Mouse (Mus musculus) intestine, embryonic 16.5 days (tissue): ENCODE measurements around the gene Cldn12. TPM values are rescaled to one million over a fixed set of nuclear protein-coding genes. Genes with fewer than 3 reads are reported as not detected.

Experiments
- ATAC-seq: fragments of 200-750 bp; cut with Nextera tagmentation; 2 replicates; pipeline ENCODE4 v1.8.0; 2017; ENCODE audit warnings: moderate TSS enrichment, moderate library complexity
- H3K27ac ChIP-seq: fragments of 300-500 bp; sonication (generic); 2 replicates; pipeline ENCODE4 v1.5.1; 2014; ENCODE audit warnings: mild to moderate bottlenecking, low read length
- H3K27me3 ChIP-seq: fragments of 300-500 bp; sonication (generic); replicated peaks from 2 replicates; pipeline ENCODE4 v1.6.1; 2014; ENCODE audit warnings: low read length, control low read depth, mixed read lengths; ENCODE audit not compliant: control insufficient read depth, insufficient read depth
- H3K36me3 ChIP-seq: fragments of 300-500 bp; sonication (generic); 2 replicates; pipeline ENCODE4 v1.6.1; 2014; ENCODE audit warnings: low read length, control low read depth; ENCODE audit not compliant: control insufficient read depth, insufficient read depth
- H3K4me1 ChIP-seq: fragments of 300-500 bp; sonication (generic); 2 replicates; pipeline ENCODE4 v1.6.1; 2014; ENCODE audit warnings: low read length, control low read depth, mixed read lengths; ENCODE audit not compliant: control insufficient read depth, insufficient read depth
- H3K4me2 ChIP-seq: fragments of 300-500 bp; sonication (generic); 2 replicates; pipeline ENCODE4 v1.6.1; 2014; ENCODE audit warnings: low read depth, low read length, control low read depth
- H3K4me3 ChIP-seq: fragments of 300-500 bp; sonication (generic); 2 replicates; pipeline ENCODE4 v1.5.1; 2014; ENCODE audit warnings: mild to moderate bottlenecking, low read length
- H3K9ac ChIP-seq: fragments of 300-500 bp; sonication (generic); 2 replicates; pipeline ENCODE4 v1.6.1; 2014; ENCODE audit warnings: low read depth, low read length
- H3K9me3 ChIP-seq: fragments of 300-500 bp; sonication (generic); 2 replicates; pipeline ENCODE4 v1.6.1; 2016; ENCODE audit warnings: low read length, control low read depth; ENCODE audit not compliant: control insufficient read depth
- WGBS: fragments of 180-500 bp; shearing (Covaris S2); extraction: QIAGEN DNeasy Blood & Tissue Kit; methylation state at CpG from one replicate; pipeline ENCODE4 v1.1.7; 2014; 5-methylcytosine and 5-hydroxymethylcytosine counted together
- polyA plus RNA-seq: library from polyadenylated mRNA; unstranded; fragments of >200 nt; fragmentation: Nextera tagmentation; extraction: Ambion mirVana; gene quantifications from 2 replicates; pipeline ENCODE4 v1.2.1, GENCODE M21; 2015

The Cldn12 gene
- polyA plus RNA-seq, 1 experiment from 2014 or later: 27.6 TPM

GRCm38 (mm10) chr5:5476133-5476532 is 38.6 kb downstream of the Cldn12 start:
- Histone ChIP-seq H3K27me3 (no peaks in the 10 kb centered on the region), H3K27ac (no peak overlapping the region), H3K4me1 (no peaks in the 10 kb centered on the region), H3K36me3 (no peaks in the 10 kb centered on the region), H3K4me3 (no peak overlapping the region), H3K9ac (no peak overlapping the region), H3K9me3 (no peaks in the 10 kb centered on the region), H3K4me2 (no peak overlapping the region)
- no peak for ATAC-seq
- 76% methylated on average over 4 of the region's 4 CpGs for WGBS

DNA sequence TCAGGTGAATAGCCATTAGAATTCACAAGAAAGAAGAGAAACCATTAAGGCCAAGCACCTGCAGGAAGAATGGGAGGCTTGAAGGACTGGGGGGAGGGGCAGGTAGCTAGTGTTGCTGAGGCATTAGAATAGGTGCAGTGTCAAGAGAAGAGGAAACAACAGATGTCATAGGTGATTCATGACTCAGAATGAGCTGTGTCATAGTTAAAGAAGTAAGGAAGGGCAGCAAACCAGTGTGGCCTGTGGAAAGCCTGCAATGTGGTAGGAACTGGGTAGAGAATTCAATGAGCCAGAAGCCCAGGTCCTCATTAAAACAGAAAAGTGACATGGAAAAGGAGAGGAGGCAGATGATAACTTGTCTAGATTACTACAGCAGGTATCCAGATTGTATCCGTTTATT is 49.5 kb downstream of the Cldn12 start:
- H3K36me3 ChIP-seq: no peaks in the 10 kb centered on the region
- H3K9ac ChIP-seq: no peak overlapping the region
- 75% methylated on average over 1 of the region's 1 CpGs for WGBS
- H3K27ac ChIP-seq: no peak overlapping the region
- no peak overlapping the region for H3K4me2 ChIP-seq
- no peak for ATAC-seq
- no peaks in the 10 kb centered on the region for H3K27me3 ChIP-seq
- H3K4me3 ChIP-seq: no peak overlapping the region
- H3K4me1 ChIP-seq: no peaks in the 10 kb centered on the region
- no peaks in the 10 kb centered on the region for H3K9me3 ChIP-seq

Other genes starting within 250 kb of the Cldn12 start
- gene Cdk14, start 94.6 kb downstream of the Cldn12 start, polyA plus RNA-seq: 8.2 and 8.9 TPM in 2 replicates
- not detected in 2 replicates for gene 1700015F17Rik, start 35.8 kb downstream of the Cldn12 start, polyA plus RNA-seq
- 24.9 and 26.1 TPM in 2 replicates for gene Gtpbp10, start 44.6 kb upstream of the Cldn12 start, polyA plus RNA-seq
- 1.5 TPM in 2 replicates for gene Gm8773, start 58.8 kb upstream of the Cldn12 start, polyA plus RNA-seq
- gene Cfap69, start 149.3 kb upstream of the Cldn12 start, polyA plus RNA-seq: 0.94 and 1.0 TPM in 2 replicates
- 9.1 and 9.2 TPM in 2 replicates for gene Steap2, start 179.6 kb upstream of the Cldn12 start, polyA plus RNA-seq
- gene Steap1, start 234.4 kb upstream of the Cldn12 start, polyA plus RNA-seq: 4.1 and 5.7 TPM in 2 replicates